Mouse (Mus musculus): ENCODE data around the gene Kctd11.

GRCm38 (mm10) chr11:69904311-69904710 is 23.1 kb upstream of the Kctd11 start:
- TF ChIP-seq CTCF (IDR thresholded peaks at IDR 0.05; ENCODE audit: borderline replicate concordance, insufficient read depth, low read length) (no peak), POLR2A (IDR thresholded peaks at IDR 0.05; ENCODE audit: low read depth, low read length) (no peak)

Measured in embryonic fibroblast, embryonic 13.5 days (primary cell).